Mouse (Mus musculus): Measurements from ENCODE around the gene Adgrl1. TPM values are rescaled to one million over a fixed set of nuclear protein-coding genes. Genes with fewer than 3 reads are reported as not detected.

Adgrl1 gene
- polyA plus RNA-seq, 1 experiment = 39.4 TPM

GRCm38 (mm10) chr8:83989243-83989642 lies 89.3 kb downstream of the Adgrl1 start:
- DNase-seq (ENCODE audit: low spot score) = no peak

DNA sequence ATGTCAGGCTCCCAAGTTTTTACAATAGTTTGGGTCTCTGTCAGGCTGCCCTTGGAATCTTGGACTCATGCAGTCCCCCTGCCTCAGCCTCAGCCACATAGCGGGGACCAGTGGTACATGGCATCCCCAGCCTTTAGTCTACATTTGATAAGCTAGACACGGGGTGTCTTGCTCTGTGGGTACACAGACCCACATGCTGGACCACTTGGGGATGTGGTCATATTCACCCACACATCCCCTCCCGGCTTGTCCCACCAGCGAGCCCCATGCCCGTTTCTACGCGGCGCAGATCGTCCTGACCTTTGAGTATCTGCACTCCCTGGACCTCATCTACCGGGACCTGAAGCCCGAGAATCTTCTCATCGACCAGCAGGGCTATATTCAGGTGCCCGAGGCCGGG lies 90.3 kb downstream of the Adgrl1 start:
- no peak for DNase-seq (ENCODE audit: low spot score)

Other genes starting within 250 kb of the Adgrl1 start
- 86.2 and 102 TPM in 2 replicates for gene Gipc1, start 247.4 kb upstream of the Adgrl1 start, polyA plus RNA-seq (2012; rRNA removed)
- 4.9 and 5.5 TPM in 2 replicates for gene Ptger1, start 233.4 kb upstream of the Adgrl1 start, polyA plus RNA-seq (2012; rRNA removed)
- gene Pkn1, start 200.9 kb upstream of the Adgrl1 start, polyA plus RNA-seq (2012; rRNA removed) = 39.0 and 43.3 TPM in 2 replicates
- 24.8 and 36.4 TPM in 2 replicates for gene Ddx39, start 184.9 kb upstream of the Adgrl1 start, polyA plus RNA-seq (2012; rRNA removed)
- gene Adgre5, start 158.8 kb upstream of the Adgrl1 start, polyA plus RNA-seq (2012; rRNA removed) = 119 and 129 TPM in 2 replicates
- 0.69 and 0.96 TPM in 2 replicates for gene Gm10644, start 55.1 kb downstream of the Adgrl1 start, polyA plus RNA-seq (2012; rRNA removed)
- gene Asf1b, start 55.4 kb downstream of the Adgrl1 start, polyA plus RNA-seq (2012; rRNA removed) = 2.3 and 3.1 TPM in 2 replicates
- gene Prkaca, start 72.9 kb downstream of the Adgrl1 start, polyA plus RNA-seq (2012; rRNA removed) = 74.4 and 81.2 TPM in 2 replicates
- gene Samd1, start 97.6 kb downstream of the Adgrl1 start, polyA plus RNA-seq (2012; rRNA removed) = 34.5 and 36.0 TPM in 2 replicates
- 0.18 and 0.19 TPM in 2 replicates for gene 1700067K01Rik, start 101.4 kb downstream of the Adgrl1 start, polyA plus RNA-seq (2012; rRNA removed)
- gene 2210011C24Rik, start 112.1 kb downstream of the Adgrl1 start, polyA plus RNA-seq (2012; rRNA removed) = 0.14 and 0.15 TPM in 2 replicates
- 0.21 and 0.24 TPM in 2 replicates for gene Palm3, start 121.4 kb downstream of the Adgrl1 start, polyA plus RNA-seq (2012; rRNA removed)
- gene Il27ra, start 142.5 kb downstream of the Adgrl1 start, polyA plus RNA-seq (2012; rRNA removed) = 2.0 and 2.1 TPM in 2 replicates
- gene Rln3, start 144.9 kb downstream of the Adgrl1 start, polyA plus RNA-seq (2012; rRNA removed) = 0.21 and 0.30 TPM in 2 replicates
- gene Gm10643, start 165.0 kb downstream of the Adgrl1 start, polyA plus RNA-seq (2012; rRNA removed) = 2.0 and 2.3 TPM in 2 replicates
- gene Rfx1, start 166.7 kb downstream of the Adgrl1 start, polyA plus RNA-seq (2012; rRNA removed) = 8.0 and 11.0 TPM in 2 replicates
- 20.4 and 26.6 TPM in 2 replicates for gene Dcaf15, start 204.7 kb downstream of the Adgrl1 start, polyA plus RNA-seq (2012; rRNA removed)
- 0.66 and 1.1 TPM in 2 replicates for gene Podnl1, start 225.9 kb downstream of the Adgrl1 start, polyA plus RNA-seq (2012; rRNA removed)
- 18.5 and 22.3 TPM in 2 replicates for gene Cc2d1a, start 247.8 kb downstream of the Adgrl1 start, polyA plus RNA-seq (2012; rRNA removed)
- gene 4930432K21Rik, start 247.9 kb downstream of the Adgrl1 start, polyA plus RNA-seq (2012; rRNA removed) = 0.62 and 0.74 TPM in 2 replicates

Measured in urinary bladder, adult 2 months (tissue).